Mouse (Mus musculus) lung, postnatal 0 days (tissue): Measurements from ENCODE around the gene Cfap97. TPM values are rescaled to one million over a fixed set of nuclear protein-coding genes. Genes with fewer than 3 reads are reported as not detected.

Experiments used
- ATAC-seq: fragments of 200-750 bp; cut with Nextera tagmentation; 2 replicates; pipeline ENCODE4 v1.8.0; 2017; ENCODE audit warnings: moderate library complexity
- DNase-seq: peaks from one replicate; pipeline ENCODE4 v3.0.0-alpha.2; 2016; ENCODE audit warnings: low spot score
- H3K27ac ChIP-seq: fragments of 300-500 bp; sonication (generic); 2 replicates; pipeline ENCODE4 v1.5.1; 2014; ENCODE audit warnings: antibody characterized with exemption, mild to moderate bottlenecking, low read length, mixed read lengths
- H3K27me3 ChIP-seq: fragments of 300-500 bp; sonication (generic); replicated peaks from 2 replicates; pipeline ENCODE4 v1.6.1; 2014; ENCODE audit warnings: low read length, mixed read lengths; ENCODE audit not compliant: insufficient read depth
- H3K36me3 ChIP-seq: fragments of 300-500 bp; sonication (generic); 2 replicates; pipeline ENCODE4 v1.6.1; 2014; ENCODE audit warnings: low read length, mixed read lengths; ENCODE audit not compliant: insufficient read depth
- H3K4me1 ChIP-seq: fragments of 300-500 bp; sonication (generic); 2 replicates; pipeline ENCODE4 v1.6.1; 2014; ENCODE audit warnings: antibody characterized with exemption, low read depth, low read length, mixed read lengths; ENCODE audit not compliant: insufficient read depth
- H3K4me2 ChIP-seq: fragments of 300-500 bp; sonication (generic); replicated peaks from 2 replicates; pipeline ENCODE4 v1.6.1; 2014; ENCODE audit warnings: low read depth, mild to moderate bottlenecking, low read length, moderate library complexity, mixed read lengths
- H3K4me3 ChIP-seq: fragments of 300-500 bp; sonication (generic); 2 replicates; pipeline ENCODE4 v1.5.1; 2014; ENCODE audit warnings: low read depth, low read length
- H3K9ac ChIP-seq: fragments of 300-500 bp; sonication (generic); replicated peaks from 2 replicates; pipeline ENCODE4 v1.6.1; 2014; ENCODE audit warnings: low read depth, mild to moderate bottlenecking
- H3K9me3 ChIP-seq: fragments of 300-500 bp; sonication (generic); 2 replicates; pipeline ENCODE4 v1.6.1; 2016; ENCODE audit warnings: low read length, mixed read lengths
- CTCF ChIP-seq: IDR thresholded peaks from 2 replicates; pipeline ENCODE4 v1.5.1; 2016; ENCODE audit warnings: antibody characterized with exemption, mild to moderate bottlenecking
- EP300 ChIP-seq: IDR thresholded peaks from 2 replicates; pipeline ENCODE4 v1.6.1; 2016; ENCODE audit warnings: antibody characterized with exemption, mild to moderate bottlenecking, control low read depth
- WGBS: fragments of 180-500 bp; shearing (Covaris S2); extraction: QIAGEN DNeasy Blood & Tissue Kit; methylation state at CpG from one replicate; pipeline ENCODE4 v1.1.7; 2014; 5-methylcytosine and 5-hydroxymethylcytosine counted together
- polyA plus RNA-seq: library from polyadenylated mRNA; unstranded; fragments of >200 nt; fragmentation: Nextera tagmentation; extraction: Ambion mirVana; gene quantifications from 2 replicates; pipeline ENCODE4 v1.2.1, GENCODE M21; 2015

The Cfap97 gene
- polyA plus RNA-seq, 1 experiment from 2014 or later: 25.8 TPM

- Histone ChIP-seq H3K9ac (no peak overlapping the region), H3K4me1 (peaks cover 8% of the 10 kb centered on the region; the same call in 1 of the 2 replicates), H3K4me2 (peak overlapping the region; percentile 92; the same call in 1 of the 2 replicates), H3K27ac (no peak overlapping the region), H3K9me3 (no peaks in the 10 kb centered on the region), H3K27me3 (no peaks in the 10 kb centered on the region), H3K36me3 (no peaks in the 10 kb centered on the region), H3K4me3 (peak overlapping the region; percentile 87; the same call in 1 of the 2 replicates)
- DNase-seq (no peak), ATAC-seq (no peak)
- no peak for TF ChIP-seq EP300
- TF ChIP-seq CTCF: peak; percentile 40
- WGBS: 75% methylated on average over 9 of the region's 9 CpGs
Observed at GRCm38 (mm10) chr8:46149782-46150181, 1.8 kb upstream of the Cfap97 start.

GRCm38 (mm10) chr8:46152064-46153031 is 777 bp downstream of the Cfap97 start, which contains the start of gene Snx25:
Gene Snx25 (minus strand): TSS chr8:46152159.
- Histone ChIP-seq H3K9ac (peak within 1 kb of the TSS; percentile 55), H3K36me3 (no peaks in the 10 kb centered on the region), H3K27me3 (no peaks in the 10 kb centered on the region), H3K4me2 (peak within 1 kb of the TSS; percentile 92), H3K27ac (peak within 1 kb of the TSS; percentile 76), H3K4me3 (peak within 1 kb of the TSS; percentile 87), H3K9me3 (no peaks in the 10 kb centered on the region), H3K4me1 (peaks cover 4% of the 10 kb centered on the region; the same call in 1 of the 2 replicates)
- TF ChIP-seq CTCF (no peak), EP300 (no peak)
- DNase-seq: peak; percentile 83
- ATAC-seq: peak; percentile 93
- 3% methylated on average over 45 of the region's 103 CpGs for WGBS

GRCm38 (mm10) chr8:46153042-46153441 is 1.5 kb downstream of the Cfap97 start:
- DNase-seq: no peak
- H3K9me3 ChIP-seq: no peaks in the 10 kb centered on the region
- WGBS: 22% methylated on average over 2 of the region's 2 CpGs
- H3K27ac ChIP-seq: no peak overlapping the region
- H3K36me3 ChIP-seq: no peaks in the 10 kb centered on the region
- peak overlapping the region; percentile 92; the same call in 1 of the 2 replicates for H3K4me2 ChIP-seq
- no peak for ATAC-seq
- H3K9ac ChIP-seq: no peak overlapping the region; the same call in 1 of the 2 replicates
- no peaks in the 10 kb centered on the region for H3K27me3 ChIP-seq
- H3K4me1 ChIP-seq: peaks cover 4% of the 10 kb centered on the region; the same call in 1 of the 2 replicates
- no peak for TF ChIP-seq CTCF
- no peak for TF ChIP-seq EP300
- H3K4me3 ChIP-seq: peak overlapping the region; percentile 87; the same call in 1 of the 2 replicates

- 5% methylated on average over 36 of the region's 77 CpGs for WGBS
- Histone ChIP-seq H3K9ac (peak overlapping the region; percentile 76), H3K4me2 (peak overlapping the region; percentile 81), H3K27ac (peak overlapping the region; percentile 86), H3K36me3 (no peaks in the 10 kb centered on the region), H3K9me3 (no peaks in the 10 kb centered on the region), H3K27me3 (no peaks in the 10 kb centered on the region), H3K4me3 (peak overlapping the region; percentile 79), H3K4me1 (peaks cover 6% of the 10 kb centered on the region; the same call in 1 of the 2 replicates)
- no peak; the same call in 1 of the 2 replicates for TF ChIP-seq CTCF
- no peak for TF ChIP-seq EP300
- DNase-seq (peak; percentile 98), ATAC-seq (peak; percentile 99)
Observed at GRCm38 (mm10) chr8:46162953-46163869, 11.6 kb downstream of the Cfap97 start.

- ATAC-seq (no peak), DNase-seq (no peak)
- under 1% methylated on average over 19 of the region's 25 CpGs for WGBS
Observed at GRCm38 (mm10) chr8:46163870-46164190, 12.3 kb downstream of the Cfap97 start.

More at GRCm38 (mm10) chr8:46163870-46164190, 12.3 kb downstream of the Cfap97 start:
- Histone ChIP-seq H3K4me3 (peak overlapping the region; percentile 79), H3K4me1 (peaks cover 6% of the 10 kb centered on the region; the same call in 1 of the 2 replicates), H3K27me3 (no peaks in the 10 kb centered on the region), H3K9ac (peak overlapping the region; percentile 76), H3K27ac (peak overlapping the region; percentile 86), H3K9me3 (no peaks in the 10 kb centered on the region), H3K36me3 (no peaks in the 10 kb centered on the region), H3K4me2 (peak overlapping the region; percentile 81)
- no peak for TF ChIP-seq CTCF
- no peak for TF ChIP-seq EP300
